Mouse (Mus musculus): ENCODE data around the gene Emilin1.

DNA sequence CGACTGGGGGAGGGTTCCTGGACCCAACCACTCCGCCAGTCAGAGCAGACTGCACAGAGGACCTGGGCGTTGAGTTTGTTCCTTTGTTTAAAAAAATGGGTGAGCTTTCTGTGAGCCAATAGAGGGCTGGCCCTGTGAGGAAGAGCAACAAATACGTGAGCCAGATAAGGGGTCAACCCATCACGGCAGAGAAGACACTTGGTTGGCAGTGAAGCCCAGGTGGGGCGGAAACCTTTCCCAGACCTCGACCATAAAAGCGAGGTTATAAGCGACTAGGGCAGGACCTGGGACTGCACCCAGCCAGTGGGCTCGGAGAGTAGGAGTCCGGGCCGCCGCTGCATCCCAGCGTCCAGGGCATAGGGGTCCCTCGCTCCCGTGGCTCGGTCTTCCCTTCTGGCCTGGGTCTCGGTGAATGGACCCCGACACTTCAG lies 25.9 kb upstream of the Emilin1 start:
- TF ChIP-seq CTCF (conservative IDR thresholded peaks at IDR 0.05; ENCODE audit: insufficient read depth, insufficient read length, low read depth, low read length), result no peak
- no peak for TF ChIP-seq POLR2A (IDR thresholded peaks at IDR 0.05; ENCODE audit: low read depth, low read length)
